Mouse (Mus musculus): ENCODE measurements around the gene Clcn2. TPM values are rescaled to one million over a fixed set of nuclear protein-coding genes. Genes with fewer than 3 reads are reported as not detected.

The Clcn2 gene
- 1.9 TPM for polyA plus RNA-seq (2017; shearing (Covaris generic))

GRCm38 (mm10) chr16:20717181-20717977, at the start of gene Clcn2, which contains the start of gene Polr2h:
Gene Clcn2, minus strand, starts transcription at chr16:20717746.
Gene Polr2h, plus strand, starts transcription at chr16:20717665.

GRCm38 (mm10) chr16:20733731-20734730, 16.5 kb upstream of the Clcn2 start, which contains the start of gene Thpo:
Gene Thpo, minus strand, starts transcription at chr16:20734511.

GRCm38 (mm10) chr16:20732925-20733730, 15.6 kb upstream of the Clcn2 start, which contains the start of gene Chrd:
Gene Chrd, plus strand, starts transcription at chr16:20733127.

GRCm38 (mm10) chr16:20693111-20693701, 24.3 kb downstream of the Clcn2 start, which contains the start of gene Fam131a:
Gene Fam131a, plus strand, starts transcription at chr16:20693241.

GRCm38 (mm10) chr16:20668013-20668412, 49.5 kb downstream of the Clcn2 start, which contains the start of gene Eif4g1:
Gene Eif4g1, plus strand, starts transcription at chr16:20668313.

Other genes with a start within 250 kb of the Clcn2 start
- 51.8 TPM for gene Eif2b5, start 218.9 kb downstream of the Clcn2 start, polyA plus RNA-seq (2017; shearing (Covaris generic))
- 17.2 TPM for gene Dvl3, start 200.8 kb downstream of the Clcn2 start, polyA plus RNA-seq (2017; shearing (Covaris generic))
- gene Ap2m1, start 182.3 kb downstream of the Clcn2 start, polyA plus RNA-seq (2017; shearing (Covaris generic)) = 319 TPM
- gene Abcf3, start 169.2 kb downstream of the Clcn2 start, polyA plus RNA-seq (2017; shearing (Covaris generic)) = 102 TPM
- not detected for gene Vwa5b2, start 128.3 kb downstream of the Clcn2 start, polyA plus RNA-seq (2017; shearing (Covaris generic))
- gene Eef1akmt4, start 106.2 kb downstream of the Clcn2 start, polyA plus RNA-seq (2017; shearing (Covaris generic)) = 5.6 TPM
- gene Gm49333, start 106.1 kb downstream of the Clcn2 start, polyA plus RNA-seq (2017; shearing (Covaris generic)) = not detected
- gene Alg3, start 106.0 kb downstream of the Clcn2 start, polyA plus RNA-seq (2017; shearing (Covaris generic)) = 16.9 TPM
- gene Camk2n2, start 96.5 kb downstream of the Clcn2 start, polyA plus RNA-seq (2017; shearing (Covaris generic)) = 0.97 TPM
- not detected for gene Ece2, start 87.9 kb downstream of the Clcn2 start, polyA plus RNA-seq (2017; shearing (Covaris generic))
- 161 TPM for gene Psmd2, start 66.1 kb downstream of the Clcn2 start, polyA plus RNA-seq (2017; shearing (Covaris generic))
- gene Eif4g1, start 49.4 kb downstream of the Clcn2 start, polyA plus RNA-seq (2017; shearing (Covaris generic)) = 138 TPM
- 1.5 TPM for gene Fam131a, start 24.5 kb downstream of the Clcn2 start, polyA plus RNA-seq (2017; shearing (Covaris generic))
- 38.1 TPM for gene Polr2h, start 81 bp downstream of the Clcn2 start, polyA plus RNA-seq (2017; shearing (Covaris generic))
- gene Chrd, start 15.4 kb upstream of the Clcn2 start, polyA plus RNA-seq (2017; shearing (Covaris generic)) = not detected
- gene Thpo, start 16.8 kb upstream of the Clcn2 start, polyA plus RNA-seq (2017; shearing (Covaris generic)) = not detected